Mouse (Mus musculus): ENCODE results near the gene Naaa.

Naaa gene

DNA sequence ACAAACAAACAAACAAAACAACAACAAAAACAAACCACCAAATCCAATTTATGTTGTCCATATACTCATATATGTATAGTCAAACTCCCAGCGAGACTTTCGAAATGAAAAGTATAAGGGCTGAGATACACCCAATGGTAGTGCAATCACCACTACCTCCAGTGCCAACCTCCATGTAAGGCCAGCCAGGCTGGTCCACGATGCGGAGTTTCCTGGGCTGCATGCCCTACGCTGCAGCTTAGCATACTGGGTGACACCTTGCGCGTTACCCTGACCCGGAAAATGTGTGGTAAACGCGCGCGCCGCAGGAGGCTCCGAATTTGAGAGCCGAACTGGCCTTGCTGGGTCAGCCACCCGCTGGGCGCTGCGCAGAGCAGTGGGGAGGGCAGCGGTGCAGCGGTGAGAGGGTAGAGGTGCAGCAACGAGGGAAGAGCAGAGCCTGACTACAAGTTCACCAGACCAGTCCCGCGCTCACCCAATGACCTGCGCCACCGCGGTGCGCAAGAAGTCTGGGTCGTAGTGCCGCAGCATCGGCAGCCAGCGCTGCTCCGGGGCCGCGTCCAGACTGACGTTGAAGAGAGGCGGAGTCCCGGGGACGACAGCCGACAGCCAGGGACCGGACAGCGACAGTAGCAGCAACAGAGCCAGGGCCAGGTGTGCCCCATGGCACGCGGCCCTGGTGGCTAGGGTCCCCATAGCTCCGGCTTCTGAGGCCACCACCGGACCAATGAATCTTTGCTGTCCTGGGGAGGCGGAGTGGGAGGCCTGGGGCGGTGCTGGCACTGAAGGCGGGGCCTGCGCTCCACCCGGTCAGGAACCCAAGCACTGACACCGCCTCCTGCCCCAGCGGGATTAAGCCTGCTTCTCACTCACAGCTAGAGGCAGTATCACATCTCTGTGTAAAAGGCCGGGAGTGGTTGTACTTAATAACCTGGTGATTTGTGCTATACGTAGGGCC, at the start of gene Naaa:
Gene Naaa, minus strand, starts transcription at position 734 of the 958 bp plus-strand sequence.
- peak; percentile 87 for DNase-seq

DNA sequence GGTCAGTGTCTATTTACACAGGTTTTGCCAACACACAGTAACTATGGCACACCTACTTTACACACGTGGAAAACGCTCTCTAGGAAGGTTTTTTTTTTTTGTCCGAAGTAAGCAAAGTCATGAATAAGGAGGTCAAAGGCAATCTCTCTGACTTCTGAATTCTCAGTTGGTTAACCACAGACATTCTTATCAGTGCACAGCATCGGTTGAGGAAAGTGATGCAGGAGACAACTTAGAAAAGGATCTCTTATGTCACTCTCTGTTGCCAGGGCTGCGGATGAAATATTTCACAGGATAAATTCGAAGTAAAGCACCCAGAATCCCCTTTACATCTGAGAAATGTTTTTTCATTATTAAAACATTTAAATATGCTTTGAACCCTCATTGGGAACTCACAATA, 49.4 kb upstream of the Naaa start:
- DNase-seq: no peak

- no peak for DNase-seq
Measured at GRCm38 (mm10) chr5:92323264-92323663, 45.3 kb upstream of the Naaa start.

- DNase-seq: no peak
Measured at GRCm38 (mm10) chr5:92322612-92323011, 44.6 kb upstream of the Naaa start.

DNA sequence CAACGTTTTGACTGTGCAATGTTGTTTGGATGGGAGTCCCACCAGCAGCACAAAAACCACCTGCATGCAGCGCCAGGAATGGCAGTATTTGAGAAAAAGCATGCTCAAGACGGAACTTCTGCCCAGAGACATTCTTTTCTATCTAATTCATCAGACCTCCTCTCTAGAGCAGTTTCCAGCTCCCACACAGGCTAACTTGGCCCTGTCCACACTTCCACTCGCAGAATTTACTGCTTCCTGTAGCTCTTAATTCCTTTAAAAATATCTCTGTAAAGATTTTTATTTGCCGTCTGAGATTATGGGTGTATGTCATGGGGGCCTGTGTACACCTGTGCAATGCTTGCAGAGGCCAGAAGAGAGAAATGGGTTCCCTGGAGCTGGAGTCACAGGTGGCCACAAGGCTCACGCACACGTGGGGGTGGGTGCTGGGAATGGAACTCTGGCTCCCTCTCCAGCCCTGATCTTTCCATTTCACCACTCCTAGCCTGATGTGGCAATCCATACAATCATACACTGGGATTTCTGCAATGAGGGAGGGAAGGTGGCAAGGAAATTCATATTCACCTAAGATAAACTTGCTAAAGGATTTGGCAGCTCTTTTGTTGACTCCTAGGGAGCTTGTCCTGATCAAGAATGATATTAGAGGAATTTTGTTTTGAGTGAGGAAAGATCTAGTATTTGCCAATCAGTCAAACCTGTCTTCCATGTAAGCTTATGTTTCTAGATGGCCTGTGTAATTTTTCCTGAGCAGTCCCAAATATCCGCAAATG, 43.8 kb upstream of the Naaa start:
- no peak for DNase-seq

GRCm38 (mm10) chr5:92318596-92318995, 40.6 kb upstream of the Naaa start:
- no peak for DNase-seq

DNA sequence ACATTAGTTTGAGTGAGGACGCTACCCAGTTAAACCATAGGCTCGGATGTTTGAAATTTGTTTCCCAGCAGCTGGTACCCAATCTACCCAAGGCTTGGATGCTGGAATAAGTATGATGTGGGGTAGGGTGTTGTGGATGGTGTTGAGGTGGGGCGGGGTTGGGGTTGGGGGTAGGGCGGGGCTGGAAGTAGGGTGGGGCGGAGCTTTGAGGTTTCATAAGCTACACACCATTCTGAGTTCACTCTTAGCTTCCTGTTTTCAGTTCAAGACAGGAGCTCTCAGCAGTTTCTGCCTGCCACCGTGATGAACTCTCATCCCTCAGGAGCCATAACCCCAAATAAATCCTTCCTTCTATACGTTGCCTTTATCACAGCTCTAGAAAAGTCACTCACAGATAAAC, 40.1 kb upstream of the Naaa start:
- no peak for DNase-seq

DNA sequence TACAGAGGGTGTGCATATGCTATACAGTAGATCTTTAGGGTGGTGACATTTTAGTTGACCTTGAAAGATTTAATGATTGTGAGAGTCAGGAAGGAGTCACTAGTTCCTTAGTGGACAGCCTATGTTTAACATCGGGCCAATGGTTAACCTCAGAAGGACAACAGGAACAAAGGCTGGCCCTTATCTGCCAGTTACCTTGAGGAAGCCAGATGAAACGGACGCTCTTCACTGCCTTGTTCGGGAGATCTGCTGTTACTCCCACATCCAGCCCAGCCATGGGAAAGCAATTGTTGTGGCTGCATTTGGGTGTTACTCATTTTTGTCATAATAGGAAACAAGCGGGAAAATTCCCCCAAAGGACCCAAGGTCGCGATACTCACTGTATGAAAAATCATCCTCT, 35.8 kb upstream of the Naaa start:
- no peak for DNase-seq

GRCm38 (mm10) chr5:92312046-92312715, 34.2 kb upstream of the Naaa start:
- peak; percentile 89 for DNase-seq

- DNase-seq: peak; percentile 94
Measured at GRCm38 (mm10) chr5:92309681-92310511, 31.9 kb upstream of the Naaa start, which contains the start of gene Sdad1. Sdad1 (minus strand) TSS chr5:92310479.

DNA sequence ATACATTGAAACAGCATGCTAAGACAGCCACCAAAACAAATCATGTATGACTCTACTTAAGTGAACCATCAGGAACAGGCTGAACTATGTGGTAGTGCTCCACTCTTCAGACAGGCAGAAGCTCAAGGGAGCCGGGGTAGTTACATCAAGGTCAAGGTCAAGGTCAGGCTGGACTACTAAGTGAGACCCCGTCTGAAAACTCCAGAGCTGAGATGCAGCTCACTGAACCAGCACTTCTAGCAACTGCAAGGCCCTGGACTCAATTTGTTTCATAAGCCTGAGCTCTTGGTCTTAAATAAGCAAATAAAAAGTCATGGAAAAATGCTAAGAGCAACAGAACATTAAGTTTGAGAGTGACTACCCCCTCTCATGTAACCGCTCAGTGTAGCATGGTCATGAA, 26.3 kb upstream of the Naaa start:
- no peak for DNase-seq

- no peak for DNase-seq
Measured at GRCm38 (mm10) chr5:92302149-92302840, 24.3 kb upstream of the Naaa start.

GRCm38 (mm10) chr5:92294525-92294924, 16.6 kb upstream of the Naaa start:
- no peak for DNase-seq

DNA sequence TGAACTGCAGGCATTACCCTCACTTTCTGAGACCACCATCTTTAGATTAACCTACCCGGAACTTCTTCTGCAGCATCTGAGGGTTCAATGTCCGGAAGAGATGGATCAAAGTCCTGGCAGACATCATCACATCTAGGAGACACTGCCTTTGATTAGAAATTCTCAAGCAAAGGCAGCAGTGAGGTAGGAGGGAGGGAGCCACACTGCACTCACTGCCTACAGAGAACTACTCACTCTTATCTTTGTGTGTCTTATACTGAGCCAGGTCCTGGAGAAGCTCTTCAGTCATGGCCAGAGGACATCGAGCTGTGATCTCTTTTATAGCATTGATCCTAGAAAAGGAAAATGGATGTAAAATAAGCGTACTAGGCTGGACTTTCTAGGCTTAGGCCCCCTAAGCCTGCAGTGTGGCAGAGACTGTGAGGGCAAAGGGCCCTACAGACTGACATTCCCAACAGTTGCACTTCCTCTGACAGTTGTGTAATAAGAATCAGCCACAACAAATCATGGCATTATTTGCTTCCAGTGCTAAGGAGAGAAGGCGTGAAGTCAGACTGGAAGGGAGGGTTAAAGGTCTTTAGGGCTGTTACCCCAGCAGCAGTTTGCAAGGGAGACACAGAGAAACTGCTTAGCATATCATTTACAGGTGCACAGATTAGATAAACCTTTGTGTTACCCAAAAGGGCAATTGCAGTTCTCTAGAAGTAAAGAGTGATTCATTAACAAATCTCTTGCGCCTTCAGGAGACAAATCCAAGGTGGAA, 13.9 kb upstream of the Naaa start:
- no peak for DNase-seq

DNA sequence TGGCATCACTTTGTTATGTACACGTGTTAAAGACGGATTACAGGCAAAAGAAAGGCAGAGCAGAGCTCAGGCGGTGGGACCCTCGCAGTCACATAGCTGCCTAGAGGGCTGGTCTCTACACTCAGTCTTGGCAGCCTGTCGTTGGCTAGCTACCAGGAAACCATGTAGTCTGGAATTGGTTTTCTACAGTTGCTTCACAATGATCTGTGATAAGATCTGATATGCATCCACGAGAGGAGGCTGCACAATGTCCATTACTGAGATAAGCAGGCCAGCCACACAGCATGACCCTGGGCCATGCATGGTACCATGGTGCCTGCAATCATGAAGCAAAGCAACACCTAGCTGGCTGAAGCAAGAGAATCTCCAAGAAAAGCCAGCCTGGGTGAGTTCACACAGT, 9.9 kb upstream of the Naaa start:
- DNase-seq: no peak

DNA sequence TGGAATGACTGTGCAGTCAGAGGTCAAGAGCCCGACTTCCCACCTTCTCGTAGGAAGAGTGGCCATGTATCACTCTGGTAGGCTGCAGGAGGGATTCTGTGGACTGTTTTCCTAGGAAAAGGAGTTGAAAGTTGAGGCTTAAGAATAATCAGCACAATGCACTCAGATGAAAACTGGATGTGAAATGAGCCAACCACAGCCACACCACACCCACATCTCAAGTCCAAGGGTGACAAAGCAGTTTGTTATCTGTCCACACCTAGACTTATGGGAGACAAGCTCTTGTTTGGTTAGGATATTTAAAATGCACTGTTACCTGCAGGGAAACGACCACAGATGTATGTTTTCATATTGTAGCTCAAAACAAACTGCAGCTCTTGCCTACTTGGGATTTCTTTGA, 5.1 kb upstream of the Naaa start:
- DNase-seq: no peak

GRCm38 (mm10) chr5:92282571-92282970, 4.6 kb upstream of the Naaa start:
- no peak for DNase-seq

- DNase-seq: peak; percentile 45
Measured at GRCm38 (mm10) chr5:92278942-92279537, 1.1 kb upstream of the Naaa start.

DNA sequence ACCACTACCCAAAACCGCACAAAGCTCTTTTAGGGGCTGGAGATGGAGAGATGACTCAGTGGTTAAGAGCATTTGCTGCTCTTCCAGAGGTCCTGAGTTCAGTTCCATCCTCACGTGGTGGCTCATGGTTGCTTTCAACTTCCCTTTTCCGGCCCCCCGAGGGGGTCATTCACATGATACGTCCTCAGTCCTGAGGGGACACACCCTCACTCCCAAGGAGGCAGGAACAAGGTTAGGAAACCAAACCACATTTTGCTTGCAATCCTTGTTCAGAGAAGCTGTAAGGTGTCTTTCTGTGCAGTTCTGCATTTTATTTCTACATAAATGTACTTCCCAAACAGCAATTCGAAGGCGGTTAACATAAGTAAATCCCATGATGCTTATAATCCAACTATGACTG, 7.5 kb downstream of the Naaa start:
- no peak for DNase-seq

DNA sequence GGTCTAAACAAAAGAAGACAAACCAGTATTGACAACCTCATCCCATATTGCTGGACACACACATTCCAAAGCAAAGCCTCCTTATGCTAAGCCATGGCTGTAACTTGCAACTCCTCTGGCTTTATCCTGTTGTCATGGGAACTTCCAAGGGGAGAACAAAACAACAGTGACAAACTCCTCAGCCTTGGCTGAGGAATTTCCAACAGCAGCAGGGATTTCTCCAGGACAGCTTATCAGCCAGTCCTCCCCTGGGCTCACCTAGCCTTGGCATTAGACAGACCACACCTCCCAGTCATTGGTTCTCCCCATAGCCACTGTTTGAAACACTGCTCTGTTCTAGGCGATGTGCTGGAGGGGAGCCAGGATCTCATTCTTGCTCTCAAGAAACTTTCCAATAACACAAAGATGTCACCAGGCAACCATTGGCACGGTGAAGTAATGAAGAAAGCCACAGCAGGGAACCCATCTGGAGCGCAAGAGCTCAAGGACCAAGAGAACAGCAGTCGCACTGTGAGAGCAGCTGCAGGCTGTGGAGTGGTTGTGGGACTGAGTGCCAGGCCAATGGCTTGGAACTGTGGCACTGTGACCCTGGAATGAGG, 14.1 kb downstream of the Naaa start:
- peak; percentile 86 for DNase-seq
